Mouse (Mus musculus): ENCODE measurements around the gene Ubr4. TPM values are rescaled to one million over a fixed set of nuclear protein-coding genes. Genes with fewer than 3 reads are reported as not detected.

Gene Ubr4
- polyA plus RNA-seq, 1 experiment from 2014 or later, result 64.5 TPM

DNA sequence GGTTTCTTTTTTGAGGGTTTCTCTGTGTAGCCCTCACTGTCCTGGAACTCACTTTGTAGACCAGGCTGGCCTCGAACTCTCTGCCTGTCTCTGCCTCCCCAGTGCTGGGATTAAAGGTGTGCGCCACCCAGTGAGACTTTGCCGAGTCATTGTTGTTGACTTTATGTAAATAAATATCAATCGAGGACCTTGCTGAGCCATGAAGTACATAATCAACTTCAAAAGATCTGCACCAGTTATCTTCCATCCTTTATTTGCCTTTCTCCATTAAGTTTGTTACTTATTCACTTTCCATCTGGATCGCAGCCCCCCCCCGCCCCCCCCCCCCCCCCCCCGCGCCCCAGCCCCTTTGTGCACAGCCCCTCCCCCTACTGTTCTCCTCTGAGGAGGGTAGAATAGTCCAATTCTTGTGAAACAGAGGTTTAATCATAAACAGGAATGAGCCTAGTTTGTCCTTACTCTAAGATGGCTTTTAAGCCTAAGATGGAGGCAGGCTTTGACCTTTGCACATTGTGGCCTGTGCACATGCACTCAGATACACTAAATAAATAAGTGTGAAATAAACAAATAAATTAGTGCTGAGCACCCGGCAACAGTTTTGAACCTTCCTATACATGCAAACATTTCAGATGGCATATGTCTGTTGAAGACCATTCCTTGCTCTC, 17.6 kb upstream of the Ubr4 start:
- 0 out of 2 replicates have a peak, but pooled peaks cover 12% of the 10 kb centered on the region for H3K4me1 ChIP-seq
- H3K9me3 ChIP-seq, result no peaks in the 10 kb centered on the region
- H3K9ac ChIP-seq, result no peak overlapping the region
- no peak for ATAC-seq (ENCODE audit: borderline replicate concordance, extremely low read depth, low FRiP score, low TSS enrichment)
- no peaks in the 10 kb centered on the region for H3K36me3 ChIP-seq
- H3K4me3 ChIP-seq, result no peak overlapping the region
- 27% methylated on average over 7 of the region's 9 CpGs for WGBS
- H3K4me2 ChIP-seq, result no peak overlapping the region
- no peak overlapping the region for H3K27ac ChIP-seq
- peaks cover 23% of the 10 kb centered on the region for H3K27me3 ChIP-seq

DNA sequence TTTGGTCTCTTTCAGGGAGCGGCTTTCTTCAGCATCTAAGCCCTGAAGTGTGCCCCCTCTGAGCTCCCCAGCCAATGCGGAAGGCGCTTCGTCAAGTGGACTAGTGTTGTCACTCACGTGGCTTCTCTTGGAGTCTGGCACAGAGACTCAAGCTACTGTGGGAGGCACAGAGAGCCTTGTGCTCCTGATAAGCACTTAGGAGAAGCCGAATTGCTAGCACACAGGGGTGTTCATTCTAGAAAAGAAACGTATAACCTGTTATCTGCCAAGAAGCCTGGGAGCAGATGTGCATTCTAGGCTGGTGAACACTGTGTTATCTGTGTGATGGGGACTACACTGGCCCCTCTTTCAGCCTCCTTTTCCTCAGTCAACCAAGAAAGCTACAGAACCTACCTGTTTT, 16.9 kb upstream of the Ubr4 start:
- Histone ChIP-seq H3K9ac (no peak overlapping the region), H3K9me3 (no peaks in the 10 kb centered on the region), H3K27ac (no peak overlapping the region), H3K4me3 (no peak overlapping the region), H3K36me3 (no peaks in the 10 kb centered on the region), H3K27me3 (peaks cover 23% of the 10 kb centered on the region), H3K4me1 (0 out of 2 replicates have a peak, but pooled peaks cover 12% of the 10 kb centered on the region), H3K4me2 (no peak overlapping the region)
- ATAC-seq (ENCODE audit: borderline replicate concordance, extremely low read depth, low FRiP score, low TSS enrichment), result 0 out of 2 replicates have a peak, but pooled peaks have one; percentile 13
- 34% methylated on average over 7 of the region's 7 CpGs for WGBS

DNA sequence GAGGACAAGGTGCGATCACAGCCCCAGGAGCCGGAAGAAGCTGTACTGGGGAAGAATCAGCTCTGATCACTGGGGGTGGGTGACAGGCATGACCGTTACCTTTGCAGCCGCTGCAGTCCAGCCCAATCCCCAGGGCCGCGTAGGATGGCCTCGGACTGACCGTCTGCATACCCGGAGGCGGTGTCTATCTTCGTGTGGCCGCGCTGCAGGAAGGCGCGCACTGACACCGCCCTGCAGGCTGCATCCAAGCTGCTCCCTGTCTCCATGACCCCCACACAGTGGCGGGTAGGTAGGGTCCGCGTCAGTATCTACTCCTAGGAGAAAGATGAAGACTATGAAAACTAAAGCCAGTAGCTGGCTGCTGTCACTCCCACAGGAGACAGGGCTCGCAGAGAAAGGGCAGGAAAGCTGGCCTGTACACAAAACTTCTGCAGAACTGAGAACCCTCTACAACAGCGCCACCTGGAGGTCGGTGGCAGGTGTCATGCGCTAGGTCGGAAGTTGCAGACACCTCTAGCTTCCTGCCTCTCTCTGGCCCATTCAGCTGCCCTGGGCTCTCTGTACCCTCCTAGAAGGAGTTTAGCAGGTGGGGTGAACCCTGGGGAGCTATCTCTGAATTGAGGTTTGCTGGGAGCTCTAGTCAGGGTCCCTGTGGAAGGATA, 15.5 kb upstream of the Ubr4 start:
- H3K4me3 ChIP-seq, result peak overlapping the region; percentile 19
- no peaks in the 10 kb centered on the region for H3K36me3 ChIP-seq
- H3K27ac ChIP-seq, result no peak overlapping the region
- H3K4me2 ChIP-seq, result peak overlapping the region; percentile 58
- 0 out of 2 replicates have a peak, but pooled peaks cover 10% of the 10 kb centered on the region for H3K4me1 ChIP-seq
- H3K27me3 ChIP-seq, result peaks cover 15% of the 10 kb centered on the region
- ATAC-seq (ENCODE audit: borderline replicate concordance, extremely low read depth, low FRiP score, low TSS enrichment), result no peak
- H3K9me3 ChIP-seq, result no peaks in the 10 kb centered on the region
- 17% methylated on average over 24 of the region's 24 CpGs for WGBS
- H3K9ac ChIP-seq, result no peak overlapping the region

- H3K27me3 ChIP-seq, result peaks cover 15% of the 10 kb centered on the region
- no peak overlapping the region for H3K9ac ChIP-seq
- WGBS, result 49% methylated on average over 33 of the region's 33 CpGs
- H3K4me1 ChIP-seq, result 0 out of 2 replicates have a peak, but pooled peaks cover 10% of the 10 kb centered on the region
- H3K4me2 ChIP-seq, result no peak overlapping the region
- H3K27ac ChIP-seq, result no peak overlapping the region
- ATAC-seq (ENCODE audit: borderline replicate concordance, extremely low read depth, low FRiP score, low TSS enrichment), result no peak
- H3K4me3 ChIP-seq, result no peak overlapping the region
- no peaks in the 10 kb centered on the region for H3K9me3 ChIP-seq
- no peaks in the 10 kb centered on the region for H3K36me3 ChIP-seq
Observed at GRCm38 (mm10) chr4:139338145-139338544, 14.3 kb upstream of the Ubr4 start.

GRCm38 (mm10) chr4:139340835-139341234, 11.6 kb upstream of the Ubr4 start:
- Histone ChIP-seq H3K27me3 (peaks cover 15% of the 10 kb centered on the region), H3K36me3 (peaks cover 1% of the 10 kb centered on the region; the same call in 1 of the 2 replicates), H3K4me2 (no peak overlapping the region), H3K4me1 (0 out of 2 replicates have a peak, but pooled peaks cover 4% of the 10 kb centered on the region), H3K27ac (no peak overlapping the region), H3K4me3 (no peak overlapping the region), H3K9me3 (no peaks in the 10 kb centered on the region), H3K9ac (no peak overlapping the region)
- no peak for ATAC-seq (ENCODE audit: borderline replicate concordance, extremely low read depth, low FRiP score, low TSS enrichment)
- WGBS, result 72% methylated on average over 4 of the region's 4 CpGs

DNA sequence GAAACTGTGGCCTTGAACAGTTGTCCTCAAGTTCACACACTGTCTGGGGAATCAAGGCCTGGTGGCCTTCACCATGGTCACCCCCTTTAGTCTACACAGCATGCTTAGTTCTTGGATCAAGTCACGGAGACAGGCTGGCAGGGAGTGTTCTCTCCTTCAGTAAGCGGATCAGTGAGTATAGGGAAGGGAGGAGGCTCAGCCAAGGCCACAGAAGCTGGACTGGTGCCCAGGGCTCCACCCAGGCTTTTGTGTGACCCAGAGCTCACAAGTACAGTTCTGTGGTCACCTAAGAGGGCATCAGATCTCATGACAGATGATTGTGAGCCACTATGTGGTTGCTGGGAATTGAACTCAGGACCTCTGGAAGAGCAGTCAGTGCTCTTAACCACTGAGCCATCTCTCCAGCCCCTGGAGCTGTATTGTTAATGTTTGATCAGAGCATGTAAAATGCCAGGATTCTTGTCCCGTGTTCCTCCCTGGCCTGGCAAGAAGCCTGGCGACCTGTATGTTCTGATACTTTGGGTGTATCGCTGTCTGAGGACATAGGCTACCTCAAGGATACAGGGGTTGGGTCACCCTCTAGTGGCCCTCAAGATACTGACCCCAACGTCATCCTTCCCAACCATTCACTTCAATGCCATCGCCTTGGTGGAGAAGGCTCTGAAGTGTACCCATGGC, 10.7 kb upstream of the Ubr4 start:
- H3K4me3 ChIP-seq, result no peak overlapping the region
- ATAC-seq (ENCODE audit: borderline replicate concordance, extremely low read depth, low FRiP score, low TSS enrichment), result no peak
- H3K36me3 ChIP-seq, result peaks cover 10% of the 10 kb centered on the region
- H3K9ac ChIP-seq, result no peak overlapping the region
- H3K9me3 ChIP-seq, result no peaks in the 10 kb centered on the region
- WGBS, result 58% methylated on average over 7 of the region's 7 CpGs
- H3K4me2 ChIP-seq, result no peak overlapping the region
- no peak overlapping the region for H3K27ac ChIP-seq
- 0 out of 2 replicates have a peak, but pooled peaks cover 3% of the 10 kb centered on the region for H3K4me1 ChIP-seq
- H3K27me3 ChIP-seq, result peaks cover 13% of the 10 kb centered on the region

- no peaks in the 10 kb centered on the region for H3K4me1 ChIP-seq
- H3K9ac ChIP-seq, result no peak overlapping the region
- H3K9me3 ChIP-seq, result no peaks in the 10 kb centered on the region
- no peak overlapping the region for H3K4me3 ChIP-seq
- H3K36me3 ChIP-seq, result peaks cover 30% of the 10 kb centered on the region
- no peaks in the 10 kb centered on the region for H3K27me3 ChIP-seq
- no peak overlapping the region for H3K4me2 ChIP-seq
- H3K27ac ChIP-seq, result no peak overlapping the region
- WGBS, result 45% methylated on average over 5 of the region's 5 CpGs
- ATAC-seq (ENCODE audit: borderline replicate concordance, extremely low read depth, low FRiP score, low TSS enrichment), result no peak
Observed at GRCm38 (mm10) chr4:139343718-139344117, 8.7 kb upstream of the Ubr4 start.

DNA sequence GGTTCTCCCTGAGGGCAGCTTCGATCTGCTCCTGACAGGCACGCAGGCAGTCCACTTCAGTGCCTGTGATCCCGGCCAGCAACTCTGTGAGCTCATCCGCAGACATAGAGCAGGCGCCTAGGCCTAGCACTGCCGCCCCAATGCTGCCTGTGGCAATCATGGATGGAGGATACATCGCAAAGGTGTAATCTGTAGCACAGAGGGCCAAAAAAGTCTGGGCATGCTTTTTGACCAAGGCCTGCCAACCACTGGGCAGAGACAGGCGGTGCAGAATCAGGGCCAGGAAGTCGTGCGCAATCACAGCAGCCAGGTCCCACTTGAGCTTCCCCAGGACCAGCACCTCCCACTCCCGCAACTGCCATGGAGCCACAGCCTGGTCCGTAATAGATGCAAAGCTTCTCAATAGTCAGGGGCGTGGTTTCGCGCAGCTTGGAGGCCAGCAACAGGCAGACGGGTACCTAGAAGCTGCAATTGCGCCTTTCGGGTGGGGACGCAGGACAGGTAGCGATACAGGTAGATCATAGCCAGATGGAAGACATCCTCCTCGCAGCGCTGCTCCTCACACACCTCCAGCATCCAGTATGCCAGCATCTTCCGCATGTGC, 6.9 kb upstream of the Ubr4 start:
- WGBS, result 81% methylated on average over 23 of the region's 23 CpGs
- no peaks in the 10 kb centered on the region for H3K9me3 ChIP-seq
- no peak overlapping the region for H3K27ac ChIP-seq
- no peak overlapping the region for H3K4me2 ChIP-seq
- H3K9ac ChIP-seq, result no peak overlapping the region
- H3K36me3 ChIP-seq, result peaks cover 39% of the 10 kb centered on the region
- no peak for ATAC-seq (ENCODE audit: borderline replicate concordance, extremely low read depth, low FRiP score, low TSS enrichment)
- H3K4me1 ChIP-seq, result peaks cover 1% of the 10 kb centered on the region; the same call in 1 of the 2 replicates
- H3K27me3 ChIP-seq, result no peaks in the 10 kb centered on the region
- H3K4me3 ChIP-seq, result no peak overlapping the region

GRCm38 (mm10) chr4:139352832-139353231, 423 bp downstream of the Ubr4 start:
- H3K27me3 ChIP-seq, result no peaks in the 10 kb centered on the region
- H3K9me3 ChIP-seq, result no peaks in the 10 kb centered on the region
- peak overlapping the region; percentile 83 for H3K4me2 ChIP-seq
- H3K4me3 ChIP-seq, result peak overlapping the region; percentile 70
- under 1% methylated on average over 7 of the region's 7 CpGs for WGBS
- no peak for ATAC-seq (ENCODE audit: borderline replicate concordance, extremely low read depth, low FRiP score, low TSS enrichment)
- H3K9ac ChIP-seq, result peak overlapping the region; percentile 86
- H3K4me1 ChIP-seq, result peaks cover 17% of the 10 kb centered on the region
- H3K36me3 ChIP-seq, result peaks cover 46% of the 10 kb centered on the region
- peak overlapping the region; percentile 97; the same call in 1 of the 2 replicates for H3K27ac ChIP-seq

GRCm38 (mm10) chr4:139357211-139357610, 4.8 kb downstream of the Ubr4 start:
- Histone ChIP-seq H3K27ac (no peak overlapping the region), H3K4me1 (peaks cover 4% of the 10 kb centered on the region), H3K9me3 (no peaks in the 10 kb centered on the region), H3K9ac (no peak overlapping the region), H3K27me3 (no peaks in the 10 kb centered on the region), H3K36me3 (peaks cover 71% of the 10 kb centered on the region), H3K4me2 (no peak overlapping the region), H3K4me3 (no peak overlapping the region)
- 79% methylated on average over 3 of the region's 3 CpGs for WGBS
- ATAC-seq (ENCODE audit: borderline replicate concordance, extremely low read depth, low FRiP score, low TSS enrichment), result no peak; the same call in 1 of the 2 replicates

- ATAC-seq (ENCODE audit: borderline replicate concordance, extremely low read depth, low FRiP score, low TSS enrichment), result no peak
Observed at GRCm38 (mm10) chr4:139360761-139361548, 8.5 kb downstream of the Ubr4 start.

More at GRCm38 (mm10) chr4:139360761-139361548, 8.5 kb downstream of the Ubr4 start:
- H3K4me2 ChIP-seq, result no peak overlapping the region
- no peaks in the 10 kb centered on the region for H3K9me3 ChIP-seq
- H3K27ac ChIP-seq, result no peak overlapping the region
- H3K4me1 ChIP-seq, result no peaks in the 10 kb centered on the region
- H3K9ac ChIP-seq, result no peak overlapping the region
- peaks cover 95% of the 10 kb centered on the region for H3K36me3 ChIP-seq
- no peaks in the 10 kb centered on the region for H3K27me3 ChIP-seq
- 89% methylated on average over 11 of the region's 11 CpGs for WGBS
- H3K4me3 ChIP-seq, result no peak overlapping the region

Measured in lung, embryonic 15.5 days (tissue).